Mouse (Mus musculus) stomach, postnatal 0 days (tissue): ENCODE measurements around the gene Gstp1. TPM values are rescaled to one million over a fixed set of nuclear protein-coding genes. Genes with fewer than 3 reads are reported as not detected.

ENCODE experiments used
- ATAC-seq: fragments of 200-750 bp; cut with Nextera tagmentation; 2 replicates; pipeline ENCODE4 v1.8.0; 2017; ENCODE audit not compliant: low FRiP score, low TSS enrichment
- DNase-seq: peaks from one replicate; pipeline ENCODE4 v3.0.0-alpha.2; 2016; ENCODE audit warnings: low spot score
- H3K27ac ChIP-seq: fragments of 300-500 bp; sonication (generic); replicated peaks from 2 replicates; pipeline ENCODE4 v1.5.1; 2014; ENCODE audit warnings: mild to moderate bottlenecking, control low read depth
- H3K27me3 ChIP-seq: fragments of 300-500 bp; sonication (generic); 2 replicates; pipeline ENCODE4 v1.6.1; 2014; ENCODE audit warnings: low read length; ENCODE audit not compliant: control insufficient read depth, insufficient read depth
- H3K36me3 ChIP-seq: fragments of 300-500 bp; sonication (generic); 2 replicates; pipeline ENCODE4 v1.6.1; 2014; ENCODE audit warnings: low read length, mixed read lengths; ENCODE audit not compliant: control insufficient read depth, insufficient read depth
- H3K4me1 ChIP-seq: fragments of 300-500 bp; sonication (generic); replicated peaks from 2 replicates; pipeline ENCODE4 v1.6.1; 2014; ENCODE audit warnings: antibody characterized with exemption; ENCODE audit not compliant: control insufficient read depth, insufficient read depth
- H3K4me2 ChIP-seq: fragments of 300-500 bp; sonication (generic); replicated peaks from 2 replicates; pipeline ENCODE4 v1.6.1; 2014; ENCODE audit warnings: low read depth, mild to moderate bottlenecking, control low read depth, moderate library complexity
- H3K4me3 ChIP-seq: fragments of 300-500 bp; sonication (generic); 2 replicates; pipeline ENCODE4 v1.5.1; 2014; ENCODE audit warnings: low read depth, low read length, control low read depth
- H3K9ac ChIP-seq: fragments of 300-500 bp; sonication (generic); 2 replicates; pipeline ENCODE4 v1.6.1; 2014; ENCODE audit warnings: mild to moderate bottlenecking, low read length, control low read depth, mixed read lengths
- H3K9me3 ChIP-seq: fragments of 300-500 bp; sonication (generic); 2 replicates; pipeline ENCODE4 v1.6.1; 2016; ENCODE audit warnings: low read length; ENCODE audit not compliant: control insufficient read depth
- CTCF ChIP-seq: IDR thresholded peaks from 2 replicates; pipeline ENCODE4 v1.5.1; 2016; ENCODE audit warnings: antibody characterized with exemption, low read depth, mild to moderate bottlenecking, moderate library complexity
- EP300 ChIP-seq: optimal IDR thresholded peaks from 2 replicates; pipeline ENCODE3; 2016; ENCODE audit warnings: antibody characterized with exemption
- WGBS: fragments of 180-500 bp; shearing (Covaris S2); extraction: QIAGEN DNeasy Blood & Tissue Kit; methylation state at CpG from one replicate; pipeline ENCODE4 v1.1.7; 2014; 5-methylcytosine and 5-hydroxymethylcytosine counted together
- polyA plus RNA-seq: library from polyadenylated mRNA; unstranded; fragments of >200 nt; fragmentation: Nextera tagmentation; extraction: Ambion mirVana; gene quantifications from 2 replicates; pipeline ENCODE4 v1.2.1, GENCODE M21; 2015

Gene Gstp1
- polyA plus RNA-seq, 1 experiment from 2014 or later, result 1,081 TPM

DNA sequence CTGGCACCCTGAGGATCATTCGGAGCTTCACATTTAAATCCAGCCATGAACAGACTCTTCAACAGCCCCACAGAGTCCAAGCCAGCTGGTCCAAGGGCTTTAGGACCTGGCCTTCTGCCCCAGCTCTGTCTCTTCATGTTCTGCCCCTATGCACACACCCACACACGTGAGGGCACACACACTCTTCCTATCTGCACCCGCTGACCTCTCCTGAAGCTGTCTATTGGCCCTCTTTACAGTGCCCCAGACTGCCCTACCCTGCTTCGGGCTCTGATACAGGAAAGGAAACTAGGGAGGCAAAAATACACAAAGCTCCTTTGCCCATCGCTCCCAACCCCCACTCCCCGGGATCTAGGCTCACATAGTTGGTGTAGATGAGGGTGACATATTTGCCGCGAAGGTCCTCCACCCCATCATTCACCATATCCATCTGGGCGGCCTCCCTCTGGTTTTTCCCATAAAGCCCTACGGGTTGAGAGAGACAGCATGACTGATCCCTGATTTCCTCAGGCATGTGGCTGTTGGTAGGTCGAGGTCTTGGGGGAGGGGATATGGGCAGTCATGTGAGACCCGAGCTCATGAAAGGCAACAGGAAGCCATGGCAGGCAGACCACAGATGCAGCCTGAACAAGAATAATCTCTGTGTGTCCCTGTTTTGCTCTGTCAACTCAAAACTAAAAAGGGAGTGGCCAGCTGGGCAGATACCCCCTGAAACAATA, 1.3 kb downstream of the Gstp1 start:
- Histone ChIP-seq H3K9me3 (no peaks in the 10 kb centered on the region), H3K9ac (0 out of 2 replicates have a peak overlapping the region, but pooled peaks have one; percentile 38), H3K36me3 (no peaks in the 10 kb centered on the region), H3K4me1 (no peaks in the 10 kb centered on the region), H3K27ac (0 out of 2 replicates have a peak overlapping the region, but pooled peaks have one; percentile 24), H3K27me3 (no peaks in the 10 kb centered on the region), H3K4me2 (peak overlapping the region; percentile 18), H3K4me3 (no peak overlapping the region)
- TF ChIP-seq EP300 (no peak), CTCF (no peak)
- DNase-seq (peak; percentile 75), ATAC-seq (peak; percentile 82)
- 60% methylated on average over 12 of the region's 12 CpGs for WGBS

DNA sequence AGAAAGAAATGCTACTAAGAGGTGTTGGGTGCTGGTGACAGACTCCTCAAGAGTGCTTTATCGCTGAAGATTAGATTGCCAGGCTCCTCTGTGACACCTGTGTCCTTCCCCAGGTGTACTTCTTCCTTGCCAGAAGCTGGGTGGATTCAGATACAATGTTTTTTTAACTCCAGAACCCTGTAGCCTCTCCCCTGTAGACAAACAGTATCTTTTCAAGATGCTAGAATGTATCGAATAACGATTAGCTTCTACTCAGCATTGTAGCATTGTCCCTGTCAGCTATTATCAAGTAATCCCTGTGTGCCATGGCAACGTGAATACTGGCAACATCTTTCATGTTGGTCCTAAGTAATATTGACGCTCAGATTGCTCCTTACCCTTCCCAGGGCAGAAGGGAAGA, 4.0 kb downstream of the Gstp1 start:
- no peaks in the 10 kb centered on the region for H3K27me3 ChIP-seq
- 48% methylated on average over 5 of the region's 5 CpGs for WGBS
- ATAC-seq, result no peak

DNA sequence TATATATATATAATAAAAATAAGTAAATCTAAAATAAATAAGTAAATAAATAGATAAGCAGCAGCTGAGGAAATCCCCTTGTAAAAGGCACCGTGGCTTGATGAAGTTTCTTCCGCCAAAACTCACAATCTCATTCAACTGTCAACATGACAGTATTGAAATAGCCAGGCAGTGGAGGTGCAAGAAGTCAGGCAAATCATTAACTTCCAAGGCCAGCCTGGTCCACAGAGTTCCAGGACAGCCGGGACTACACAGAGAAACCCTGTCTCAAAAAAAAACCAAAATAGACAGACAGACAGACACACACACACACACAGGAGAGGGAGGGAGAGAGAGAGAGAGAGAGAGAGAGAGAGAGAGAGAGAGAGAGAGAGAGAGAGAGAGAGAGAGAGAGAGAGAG, 4.5 kb downstream of the Gstp1 start:
- Histone ChIP-seq H3K36me3 (no peaks in the 10 kb centered on the region), H3K4me2 (no peak overlapping the region), H3K27ac (no peak overlapping the region; the same call in 1 of the 2 replicates), H3K9ac (no peak overlapping the region), H3K9me3 (no peaks in the 10 kb centered on the region), H3K4me1 (no peaks in the 10 kb centered on the region), H3K27me3 (no peaks in the 10 kb centered on the region), H3K4me3 (no peak overlapping the region)
- 44% methylated on average over 3 of the region's 3 CpGs for WGBS
- ATAC-seq (no peak), DNase-seq (peak; percentile 40)
- no peak for TF ChIP-seq EP300
- no peak for TF ChIP-seq CTCF

More for the DNA sequence above, 4.0 kb downstream of the Gstp1 start:
- Histone ChIP-seq H3K27ac (peak overlapping the region; percentile 30; the same call in 1 of the 2 replicates), H3K4me1 (no peaks in the 10 kb centered on the region), H3K4me2 (no peak overlapping the region), H3K9ac (no peak overlapping the region), H3K36me3 (no peaks in the 10 kb centered on the region), H3K4me3 (no peak overlapping the region), H3K9me3 (no peaks in the 10 kb centered on the region)
- TF ChIP-seq EP300 (no peak), CTCF (no peak)
- no peak for DNase-seq

DNA sequence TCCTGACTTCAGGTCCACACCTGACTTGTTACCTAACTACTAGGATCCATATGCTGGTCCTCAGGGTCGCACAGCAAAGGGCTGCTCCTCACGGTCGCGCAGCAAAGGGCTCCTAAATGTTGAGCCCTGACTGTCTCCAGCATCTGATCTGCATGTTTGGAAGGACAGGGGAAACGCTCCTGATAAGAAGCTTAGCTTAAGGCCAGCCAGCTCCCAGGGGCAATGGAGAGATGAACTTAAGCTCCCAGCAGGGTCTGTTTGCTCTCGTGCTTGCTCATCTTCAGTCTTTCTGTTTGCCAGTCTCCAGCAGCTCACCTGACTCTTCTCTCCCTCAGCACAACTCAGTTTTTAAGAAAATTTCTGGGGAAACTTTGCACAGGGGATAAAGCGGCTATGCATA, 5.1 kb downstream of the Gstp1 start:
- WGBS, result 60% methylated on average over 7 of the region's 7 CpGs
- H3K27me3 ChIP-seq, result no peaks in the 10 kb centered on the region

DNA sequence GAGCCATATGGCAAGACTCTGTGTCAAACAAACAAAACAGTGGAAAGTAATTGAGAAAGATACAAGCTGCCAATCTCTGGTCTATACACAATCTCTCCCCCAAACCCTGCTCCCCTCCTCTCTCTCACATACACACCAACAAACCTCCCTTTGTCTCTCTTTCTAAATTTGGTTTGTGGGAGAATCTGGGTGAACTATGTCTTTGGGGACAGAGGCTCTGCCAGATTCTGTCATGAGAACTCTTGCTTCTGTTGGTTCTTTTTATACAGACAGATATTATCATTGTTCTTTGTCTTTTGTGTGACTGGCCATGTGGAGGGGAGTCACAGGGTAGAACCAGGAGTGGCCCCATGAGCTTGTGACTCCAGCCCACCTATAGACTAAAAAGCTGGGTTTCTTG, 10.2 kb downstream of the Gstp1 start:
- ATAC-seq (no peak), DNase-seq (no peak)
- H3K27ac ChIP-seq, result no peak overlapping the region
- no peaks in the 10 kb centered on the region for H3K9me3 ChIP-seq
- TF ChIP-seq EP300, result no peak
- TF ChIP-seq CTCF, result no peak
- H3K4me2 ChIP-seq, result no peak overlapping the region
- H3K4me3 ChIP-seq, result no peak overlapping the region
- H3K36me3 ChIP-seq, result no peaks in the 10 kb centered on the region
- no peaks in the 10 kb centered on the region for H3K4me1 ChIP-seq
- H3K27me3 ChIP-seq, result no peaks in the 10 kb centered on the region
- no peak overlapping the region for H3K9ac ChIP-seq

More for the DNA sequence above, 5.1 kb downstream of the Gstp1 start:
- ATAC-seq (no peak), DNase-seq (no peak)
- Histone ChIP-seq H3K9me3 (no peaks in the 10 kb centered on the region), H3K4me2 (no peak overlapping the region), H3K9ac (no peak overlapping the region), H3K4me3 (no peak overlapping the region), H3K4me1 (no peaks in the 10 kb centered on the region), H3K27ac (no peak overlapping the region), H3K36me3 (no peaks in the 10 kb centered on the region)
- TF ChIP-seq CTCF (no peak), EP300 (no peak)

DNA sequence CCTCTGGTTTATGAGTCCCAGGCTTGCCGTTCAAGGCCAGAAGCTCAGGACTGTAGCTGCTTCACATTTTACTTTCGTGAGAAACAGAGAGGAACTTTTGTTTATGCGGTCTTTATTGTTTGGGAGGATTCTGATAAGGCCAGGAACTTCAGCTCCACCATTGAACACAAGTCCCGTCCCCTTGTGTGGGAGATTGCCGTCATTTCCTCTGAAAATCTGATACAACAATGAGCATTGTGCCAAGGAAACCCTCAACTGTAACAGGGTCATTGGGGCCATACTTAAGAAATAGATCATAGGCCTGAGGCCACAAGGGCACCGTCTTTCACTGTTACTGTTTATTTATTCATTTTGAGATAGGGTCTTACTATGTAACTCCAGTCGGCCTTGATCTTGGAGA, 14.6 kb downstream of the Gstp1 start:
- no peak overlapping the region for H3K4me3 ChIP-seq
- no peak for DNase-seq
- 61% methylated on average over 7 of the region's 7 CpGs for WGBS
- H3K27me3 ChIP-seq, result no peaks in the 10 kb centered on the region
- TF ChIP-seq CTCF (no peak), EP300 (no peak)
- H3K9ac ChIP-seq, result no peak overlapping the region
- no peaks in the 10 kb centered on the region for H3K9me3 ChIP-seq
- no peaks in the 10 kb centered on the region for H3K4me1 ChIP-seq
- H3K36me3 ChIP-seq, result no peaks in the 10 kb centered on the region
- H3K4me2 ChIP-seq, result no peak overlapping the region
- H3K27ac ChIP-seq, result no peak overlapping the region
- no peak for ATAC-seq
